In the genomic region with DNA sequence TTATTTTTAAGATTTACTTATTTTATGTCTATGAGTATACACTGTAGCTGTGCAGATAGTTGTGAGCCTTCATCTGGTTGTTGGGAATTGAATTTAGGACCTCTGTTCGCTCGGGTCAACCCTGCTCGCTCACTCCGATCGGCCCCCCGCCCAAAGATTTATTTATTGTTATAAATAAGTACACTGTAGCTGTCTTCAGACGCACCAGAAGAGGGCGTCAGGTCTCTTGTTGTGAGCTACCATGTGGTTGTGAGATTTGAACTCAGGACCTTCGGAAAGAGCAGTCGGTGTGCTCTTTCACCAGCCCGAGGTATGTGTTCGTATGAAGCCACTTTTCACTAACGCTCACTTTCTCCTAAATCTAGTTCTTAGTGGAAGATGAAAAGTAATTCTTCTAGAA, we compare ENCODE assay signal across 8 mouse cellular contexts. TPM values are rescaled to one million over a fixed set of nuclear protein-coding genes. Genes with fewer than 3 reads are reported as not detected.
A peak's percentile ranks its signal among the peaks of the same experiment; 100 is the strongest.
DNase-seq lines count a peak whose midpoint lies in the region; ATAC-seq and TF ChIP-seq lines count a peak whose summit lies in the region.

No protein-coding gene starts in this region.

- peaks cover 22% of the 10 kb centered on the region for H3K4me1 ChIP-seq in forebrain, embryonic 12.5 days
- peaks cover 4% of the 10 kb centered on the region; the same call in 1 of the 2 replicates for H3K4me1 ChIP-seq in kidney, postnatal 0 days (replicated peaks; ENCODE audit: insufficient read depth, low read length)
- H3K4me1 ChIP-seq in midbrain, embryonic 14.5 days (ENCODE audit: control insufficient read depth, insufficient read depth, low read length): peaks cover 17% of the 10 kb centered on the region

- no peak overlapping the region for H3K27ac ChIP-seq in layer of hippocampus, adult 2 months
- no peak overlapping the region for H3K27ac ChIP-seq in forebrain, embryonic 12.5 days
- H3K27ac ChIP-seq in kidney, postnatal 0 days: peak overlapping the region; percentile 97; the same call in 1 of the 2 replicates
- no peak overlapping the region for H3K27ac ChIP-seq in midbrain, embryonic 14.5 days (replicated peaks; ENCODE audit: low read depth, low read length)

- DNase-seq in layer of hippocampus, adult 2 months (ENCODE audit: low spot score in 2 of 2): no peak
- no peak for DNase-seq in layer of hippocampus, postnatal 14 days (ENCODE audit: low spot score in 2 of 2)
- DNase-seq in MN1 (ENCODE audit: low spot score): peak; percentile 17
- peak; percentile 14 for DNase-seq in kidney, postnatal 0 days (ENCODE audit: low spot score)
- DNase-seq in midbrain, embryonic 14.5 days: peak; percentile 24
- no peak for DNase-seq in layer of hippocampus, postnatal 10 days (ENCODE audit: low spot score in 2 of 2)

- peak overlapping the region; percentile 66 for H3K4me2 ChIP-seq in forebrain, embryonic 12.5 days
- peak overlapping the region; percentile 59 for H3K4me2 ChIP-seq in kidney, postnatal 0 days (ENCODE audit: low read length)
- H3K4me2 ChIP-seq in midbrain, embryonic 14.5 days (ENCODE audit: low read length): peak overlapping the region; percentile 78

- H3K9ac ChIP-seq in forebrain, embryonic 12.5 days: peak overlapping the region; percentile 95
- peak overlapping the region; percentile 99 for H3K9ac ChIP-seq in kidney, postnatal 0 days (ENCODE audit: low read depth, low read length)
- peak overlapping the region; percentile 90; the same call in 1 of the 2 replicates for H3K9ac ChIP-seq in midbrain, embryonic 14.5 days (replicated peaks; ENCODE audit: low read length)

- ATAC-seq in forebrain, embryonic 12.5 days (ENCODE audit: low FRiP score): no peak
- ATAC-seq in kidney, postnatal 0 days (replicated peaks; ENCODE audit: low FRiP score, low read depth): no peak
- ATAC-seq in midbrain, embryonic 14.5 days (ENCODE audit: low FRiP score, low TSS enrichment): no peak
- ATAC-seq in frontal cortex, adult (ENCODE audit: low TSS enrichment): no peak

- H3K4me3 ChIP-seq in layer of hippocampus, adult 2 months: peak overlapping the region; percentile 83
- H3K4me3 ChIP-seq in forebrain, embryonic 12.5 days (replicated peaks): peak overlapping the region; percentile 97
- H3K4me3 ChIP-seq in kidney, postnatal 0 days (replicated peaks; ENCODE audit: low read depth, low read length): peak overlapping the region; percentile 97
- peak overlapping the region; percentile 93 for H3K4me3 ChIP-seq in midbrain, embryonic 14.5 days (replicated peaks; ENCODE audit: low read depth, low read length)

- no peaks in the 10 kb centered on the region for H3K9me3 ChIP-seq in forebrain, embryonic 12.5 days
- no peaks in the 10 kb centered on the region for H3K9me3 ChIP-seq in kidney, postnatal 0 days (replicated peaks; ENCODE audit: low read length)
- H3K9me3 ChIP-seq in midbrain, embryonic 14.5 days (ENCODE audit: control insufficient read depth, low read length): no peaks in the 10 kb centered on the region

- 49% methylated on average over 13 of the region's 13 CpGs for WGBS in forebrain, embryonic 12.5 days
- 35% methylated on average over 13 of the region's 13 CpGs for WGBS in kidney, postnatal 0 days
- 47% methylated on average over 13 of the region's 13 CpGs for WGBS in midbrain, embryonic 14.5 days

- TF ChIP-seq CTCF in layer of hippocampus, adult 2 months (conservative IDR thresholded peaks at IDR 0.05): peak; percentile 33
- no peak for TF ChIP-seq CTCF in kidney, postnatal 0 days (IDR thresholded peaks at IDR 0.05; ENCODE audit: low read depth)

- no peaks in the 10 kb centered on the region for H3K27me3 ChIP-seq in forebrain, embryonic 12.5 days
- no peaks in the 10 kb centered on the region for H3K27me3 ChIP-seq in kidney, postnatal 0 days (ENCODE audit: insufficient read depth, low read length)
- no peaks in the 10 kb centered on the region for H3K27me3 ChIP-seq in midbrain, embryonic 14.5 days (ENCODE audit: control insufficient read depth, insufficient read depth, low read length)

- H3K36me3 ChIP-seq in forebrain, embryonic 12.5 days (replicated peaks): peaks cover 20% of the 10 kb centered on the region
- peaks cover 14% of the 10 kb centered on the region; the same call in 1 of the 2 replicates for H3K36me3 ChIP-seq in kidney, postnatal 0 days (ENCODE audit: insufficient read depth, low read length)
- H3K36me3 ChIP-seq in midbrain, embryonic 14.5 days (ENCODE audit: control insufficient read depth, insufficient read depth, low read length): peaks cover 34% of the 10 kb centered on the region

RNA-seq across cellular contexts. Expression of a gene that starts 0.8 kb away (rescaled TPM):
- total RNA-seq in layer of hippocampus, adult 2 months (2021): 10 to 100 TPM; 34.7 to 41.3 TPM
- 10 to 100 TPM; 33.2 to 33.9 TPM for total RNA-seq in layer of hippocampus, postnatal 14 days (2021)
- 37.3 and 39.0 TPM in 2 replicates for polyA plus RNA-seq in forebrain, embryonic 12.5 days (2016; fragmentation: Nextera tagmentation; extraction: Ambion mirVana)
- 23.3 and 24.2 TPM in 2 replicates for polyA plus RNA-seq in kidney, postnatal 0 days (2015; fragmentation: Nextera tagmentation; extraction: Ambion mirVana)
- polyA plus RNA-seq in midbrain, embryonic 14.5 days (2014; fragmentation: Nextera tagmentation; extraction: Ambion mirVana): 26.9 and 27.8 TPM in 2 replicates
- total RNA-seq in layer of hippocampus, postnatal 10 days (2021): 10 to 100 TPM; 32.0 to 40.6 TPM

RNA-seq across cellular contexts. Expression of a gene that starts 38.1 kb away (rescaled TPM):
- 10 to 100 TPM; 57.5 to 66.8 TPM for total RNA-seq in layer of hippocampus, adult 2 months (2021)
- 10 to 100 TPM; 64.7 to 68.3 TPM for total RNA-seq in layer of hippocampus, postnatal 14 days (2021)
- polyA plus RNA-seq in forebrain, embryonic 12.5 days (2016; fragmentation: Nextera tagmentation; extraction: Ambion mirVana): 87.3 and 88.7 TPM in 2 replicates
- 47.8 and 51.7 TPM in 2 replicates for polyA plus RNA-seq in kidney, postnatal 0 days (2015; fragmentation: Nextera tagmentation; extraction: Ambion mirVana)
- 109 and 113 TPM in 2 replicates for polyA plus RNA-seq in midbrain, embryonic 14.5 days (2014; fragmentation: Nextera tagmentation; extraction: Ambion mirVana)
- total RNA-seq in layer of hippocampus, postnatal 10 days (2021): 10 to 100 TPM; 66.2 to 73.7 TPM

RNA-seq across cellular contexts. Expression of a gene that starts 54.3 kb away (rescaled TPM):
- total RNA-seq in layer of hippocampus, adult 2 months (2021): 10 to 100 TPM; 10.5 to 13.5 TPM
- total RNA-seq in layer of hippocampus, postnatal 14 days (2021): 10 to 100 TPM; 11.2 to 12.0 TPM
- 10.4 and 11.7 TPM in 2 replicates for polyA plus RNA-seq in forebrain, embryonic 12.5 days (2016; fragmentation: Nextera tagmentation; extraction: Ambion mirVana)
- 54.0 and 57.6 TPM in 2 replicates for polyA plus RNA-seq in kidney, postnatal 0 days (2015; fragmentation: Nextera tagmentation; extraction: Ambion mirVana)
- polyA plus RNA-seq in midbrain, embryonic 14.5 days (2014; fragmentation: Nextera tagmentation; extraction: Ambion mirVana): 10.4 and 10.8 TPM in 2 replicates
- 1 to 10 TPM; 8.5 to 9.5 TPM for total RNA-seq in layer of hippocampus, postnatal 10 days (2021)

RNA-seq across cellular contexts. Expression of a gene that starts 54.5 kb away (rescaled TPM):
- 1 to 10 TPM; 2.1 to 2.3 TPM for total RNA-seq in layer of hippocampus, adult 2 months (2021)
- 1 to 10 TPM; 3.4 to 3.9 TPM for total RNA-seq in layer of hippocampus, postnatal 14 days (2021)
- polyA plus RNA-seq in forebrain, embryonic 12.5 days (2016; fragmentation: Nextera tagmentation; extraction: Ambion mirVana): 45.4 and 46.1 TPM in 2 replicates
- polyA plus RNA-seq in kidney, postnatal 0 days (2015; fragmentation: Nextera tagmentation; extraction: Ambion mirVana): 11.1 and 13.7 TPM in 2 replicates
- 7.8 and 8.4 TPM in 2 replicates for polyA plus RNA-seq in midbrain, embryonic 14.5 days (2014; fragmentation: Nextera tagmentation; extraction: Ambion mirVana)
- 1 to 10 TPM; 4.8 to 7.6 TPM for total RNA-seq in layer of hippocampus, postnatal 10 days (2021)

RNA-seq across cellular contexts. Expression of a gene that starts 55.1 kb away (rescaled TPM):
- 10 to 100 TPM; 46.0 to 48.2 TPM for total RNA-seq in layer of hippocampus, adult 2 months (2021)
- total RNA-seq in layer of hippocampus, postnatal 14 days (2021): 10 to 100 TPM; 44.1 to 46.2 TPM
- polyA plus RNA-seq in forebrain, embryonic 12.5 days (2016; fragmentation: Nextera tagmentation; extraction: Ambion mirVana): 23.0 and 24.6 TPM in 2 replicates
- 9.8 and 11.1 TPM in 2 replicates for polyA plus RNA-seq in kidney, postnatal 0 days (2015; fragmentation: Nextera tagmentation; extraction: Ambion mirVana)
- polyA plus RNA-seq in midbrain, embryonic 14.5 days (2014; fragmentation: Nextera tagmentation; extraction: Ambion mirVana): 21.2 and 29.4 TPM in 2 replicates
- total RNA-seq in layer of hippocampus, postnatal 10 days (2021): 10 to 100 TPM; 43.7 to 47.6 TPM

Comparison
In these comparisons a context has a peak if more than half of its experiments do, and no peak if none do; other contexts are left out.
1. DNase-seq: peak in MN1 (single experiment), kidney, postnatal 0 days (single experiment) and midbrain, embryonic 14.5 days (single experiment); none in layer of hippocampus, adult 2 months (0 of 2), layer of hippocampus, postnatal 14 days (0 of 2) and layer of hippocampus, postnatal 10 days (0 of 2).
2. Peak in every context shown above with its lines, with median percentiles within 50 percentile points of each other: H3K4me3 ChIP-seq, H3K4me2 ChIP-seq and H3K9ac ChIP-seq.